Mouse (Mus musculus) kidney, adult 2 months (tissue): ENCODE measurements at regions not wholly inside any gene's neighbourhood (a gene's known extent, or its start where the extent isn't known, plus 50 kb on each side); places are given as distances from the start of the nearest gene placed in this dataset.

ENCODE experiments used
- CTCF ChIP-seq: fragments of 200-500 bp; conservative IDR thresholded peaks from 2 replicates; pipeline ENCODE4 v1.5.1; 2011; ENCODE audit warnings: low read depth, mild to moderate bottlenecking, control low read depth, low read length, moderate library complexity, mixed read lengths; ENCODE audit not compliant: insufficient read depth, insufficient read length
- POLR2A ChIP-seq: fragments of 200-500 bp; IDR thresholded peaks from one replicate; pipeline ENCODE4 v1.6.1; 2011; ENCODE audit warnings: low read depth, low read length, control low read depth

GRCm38 (mm10) chr4:12563016-12563415, 391.2 kb upstream of the Fam92a start:
- TF ChIP-seq CTCF: no peak
- TF ChIP-seq POLR2A: no peak
